Mouse (Mus musculus) retina, postnatal 7 days (tissue): ENCODE data around the gene Rftn1.
"Not testable (repeated sequence)": the region's sequence is repeated elsewhere in the genome, so short reads cannot be mapped to it uniquely, and the experiment has no call there.

Source experiments
- DNase-seq: peaks from one replicate; pipeline ENCODE4 v3.0.0-alpha.2; 2012; ENCODE audit warnings: low read depth, low spot score

Gene Rftn1

GRCm38 (mm10) chr17:50128392-50128791 lies 62.1 kb downstream of the Rftn1 start:
- DNase-seq, result no peak

GRCm38 (mm10) chr17:50127045-50127813 lies 63.2 kb downstream of the Rftn1 start:
- DNase-seq, result no peak

- no peak for DNase-seq
Observed at GRCm38 (mm10) chr17:50126545-50126944, 63.9 kb downstream of the Rftn1 start.

GRCm38 (mm10) chr17:50125900-50126299 lies 64.6 kb downstream of the Rftn1 start:
- no peak for DNase-seq

- DNase-seq, result no peak
Observed at GRCm38 (mm10) chr17:50125245-50125798, 65.2 kb downstream of the Rftn1 start.

- DNase-seq, result no peak
Observed at GRCm38 (mm10) chr17:50124708-50125107, 65.8 kb downstream of the Rftn1 start.

- DNase-seq, result no peak
Observed at GRCm38 (mm10) chr17:50122555-50122954, 67.9 kb downstream of the Rftn1 start.

GRCm38 (mm10) chr17:50120098-50120497 lies 70.4 kb downstream of the Rftn1 start:
- DNase-seq, result no peak

- DNase-seq, result no peak
Observed at GRCm38 (mm10) chr17:50117461-50117860, 73.0 kb downstream of the Rftn1 start.

GRCm38 (mm10) chr17:50116980-50117379 lies 73.5 kb downstream of the Rftn1 start:
- DNase-seq, result no peak

- not testable (repeated sequence) for DNase-seq
Observed at GRCm38 (mm10) chr17:50116401-50116800, 74.1 kb downstream of the Rftn1 start.

- DNase-seq, result not testable (repeated sequence)
Observed at GRCm38 (mm10) chr17:50115716-50116115, 74.8 kb downstream of the Rftn1 start.

GRCm38 (mm10) chr17:50114659-50115058 lies 75.8 kb downstream of the Rftn1 start:
- no peak for DNase-seq

- no peak for DNase-seq
Observed at GRCm38 (mm10) chr17:50110650-50111415, 79.6 kb downstream of the Rftn1 start.

- no peak for DNase-seq
Observed at GRCm38 (mm10) chr17:50106811-50107210, 83.7 kb downstream of the Rftn1 start.

GRCm38 (mm10) chr17:50104131-50104530 lies 86.3 kb downstream of the Rftn1 start:
- DNase-seq, result no peak

- DNase-seq, result no peak
Observed at GRCm38 (mm10) chr17:50101416-50101815, 89.1 kb downstream of the Rftn1 start.

GRCm38 (mm10) chr17:50100070-50100469 lies 90.4 kb downstream of the Rftn1 start:
- no peak for DNase-seq

GRCm38 (mm10) chr17:50099378-50099777 lies 91.1 kb downstream of the Rftn1 start:
- DNase-seq, result no peak

- DNase-seq, result no peak
Observed at GRCm38 (mm10) chr17:50098297-50098696, 92.2 kb downstream of the Rftn1 start.

- no peak for DNase-seq
Observed at GRCm38 (mm10) chr17:50097831-50098230, 92.6 kb downstream of the Rftn1 start.

GRCm38 (mm10) chr17:50096305-50096704 lies 94.2 kb downstream of the Rftn1 start:
- DNase-seq, result no peak

GRCm38 (mm10) chr17:50094596-50094995 lies 95.9 kb downstream of the Rftn1 start:
- no peak for DNase-seq
